Mouse (Mus musculus) lung, postnatal 10 days (tissue): ENCODE data around the gene St5.

Experiments
- DNase-seq: peaks from one replicate; pipeline ENCODE4 v3.0.0; 2021

The St5 gene

GRCm38 (mm10) chr7:109636086-109636792 lies 67.2 kb downstream of the St5 start:
- no peak for DNase-seq

GRCm38 (mm10) chr7:109633404-109634085 lies 69.9 kb downstream of the St5 start:
- DNase-seq: no peak

GRCm38 (mm10) chr7:109631330-109631729 lies 72.1 kb downstream of the St5 start:
- DNase-seq: no peak

GRCm38 (mm10) chr7:109629871-109630778 lies 73.3 kb downstream of the St5 start:
- no peak for DNase-seq

GRCm38 (mm10) chr7:109628935-109629609 lies 74.3 kb downstream of the St5 start:
- DNase-seq: peak; percentile 51

- DNase-seq: no peak
These were observed 75.6 kb downstream of the St5 start for GRCm38 (mm10) chr7:109627851-109628250.

- DNase-seq: no peak
These were observed 81.1 kb downstream of the St5 start for GRCm38 (mm10) chr7:109622234-109622838.

- DNase-seq: no peak
These were observed 82.4 kb downstream of the St5 start for GRCm38 (mm10) chr7:109620967-109621366.

GRCm38 (mm10) chr7:109620288-109620687 lies 83.1 kb downstream of the St5 start:
- DNase-seq: no peak

- peak; percentile 87 for DNase-seq
These were observed 84.7 kb downstream of the St5 start for GRCm38 (mm10) chr7:109618721-109619120.

GRCm38 (mm10) chr7:109617838-109618237 lies 85.6 kb downstream of the St5 start:
- no peak for DNase-seq

GRCm38 (mm10) chr7:109616034-109616979 lies 87.1 kb downstream of the St5 start:
- peak; percentile 86 for DNase-seq

GRCm38 (mm10) chr7:109615601-109616000 lies 87.8 kb downstream of the St5 start:
- no peak for DNase-seq

GRCm38 (mm10) chr7:109614939-109615338 lies 88.5 kb downstream of the St5 start:
- DNase-seq: no peak

- DNase-seq: peak; percentile 72
These were observed 89.8 kb downstream of the St5 start for GRCm38 (mm10) chr7:109613531-109614021.

- DNase-seq: no peak
These were observed 90.4 kb downstream of the St5 start for GRCm38 (mm10) chr7:109613051-109613450.

- DNase-seq: no peak
These were observed 90.9 kb downstream of the St5 start for GRCm38 (mm10) chr7:109612531-109612930.

GRCm38 (mm10) chr7:109610348-109610747 lies 93.1 kb downstream of the St5 start:
- no peak for DNase-seq

GRCm38 (mm10) chr7:109609565-109610345 lies 93.7 kb downstream of the St5 start:
- DNase-seq: no peak

- no peak for DNase-seq
These were observed 94.6 kb downstream of the St5 start for GRCm38 (mm10) chr7:109608831-109609230.
